Mouse (Mus musculus) lung, adult 2 months (tissue): ENCODE data around the gene Dcbld2.

Source experiments
- CTCF ChIP-seq: fragments of 200-500 bp; IDR thresholded peaks from 2 replicates; pipeline ENCODE4 v1.5.1; 2011; ENCODE audit warnings: mild to moderate bottlenecking, low read length, control low read depth; ENCODE audit not compliant: insufficient read depth
- POLR2A ChIP-seq: fragments of 200-500 bp; IDR thresholded peaks from 2 replicates; pipeline ENCODE4 v1.6.1; 2011; ENCODE audit warnings: low read depth, mild to moderate bottlenecking, control low read depth, low read length, borderline replicate concordance; ENCODE audit errors: extremely low read depth

GRCm38 (mm10) chr16:58475544-58476154 lies 67.4 kb downstream of the Dcbld2 start:
- TF ChIP-seq CTCF: no peak
- TF ChIP-seq POLR2A: no peak
